Mouse (Mus musculus) stomach, postnatal 0 days (tissue): ENCODE results near the gene Agpat2.

Experiments
- CTCF ChIP-seq: IDR thresholded peaks from 2 replicates; pipeline ENCODE4 v1.5.1; 2016; ENCODE audit warnings: antibody characterized with exemption, low read depth, mild to moderate bottlenecking, moderate library complexity
- EP300 ChIP-seq: optimal IDR thresholded peaks from 2 replicates; pipeline ENCODE3; 2016; ENCODE audit warnings: antibody characterized with exemption

DNA sequence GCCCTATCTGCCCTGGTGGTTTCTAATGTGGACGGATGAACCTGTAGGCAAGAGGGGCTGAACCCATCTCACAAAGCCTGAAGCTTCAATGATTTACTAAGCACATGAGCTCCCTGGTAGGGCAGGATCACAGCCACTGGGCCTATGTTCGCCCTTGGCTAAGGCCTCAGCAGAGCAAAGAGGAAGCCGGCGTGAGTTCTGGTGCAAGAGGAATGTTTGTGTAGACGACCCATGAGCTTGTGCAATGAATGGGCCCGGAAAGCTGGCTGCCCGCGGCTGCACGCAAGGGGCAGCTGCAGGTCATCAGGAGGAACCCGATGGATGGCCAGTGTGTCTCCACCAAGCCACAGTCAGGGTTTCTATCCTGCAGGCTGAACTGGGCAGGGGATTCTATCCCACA, 54.4 kb downstream of the Agpat2 start:
- TF ChIP-seq CTCF: no peak
- TF ChIP-seq EP300: no peak
